Mouse (Mus musculus) testis, postnatal 14 days (tissue): ENCODE data around the gene Cyp2d40.
A peak's percentile ranks its signal among the peaks of the same experiment; 100 is the strongest.
"Not testable (repeated sequence)": the region's sequence is repeated elsewhere in the genome, so short reads cannot be mapped to it uniquely, and the experiment has no call there.

ENCODE experiments used
- DNase-seq: peaks from one replicate; pipeline ENCODE4 v3.0.0; 2021; ENCODE audit warnings: low spot score

Cyp2d40 gene

DNA sequence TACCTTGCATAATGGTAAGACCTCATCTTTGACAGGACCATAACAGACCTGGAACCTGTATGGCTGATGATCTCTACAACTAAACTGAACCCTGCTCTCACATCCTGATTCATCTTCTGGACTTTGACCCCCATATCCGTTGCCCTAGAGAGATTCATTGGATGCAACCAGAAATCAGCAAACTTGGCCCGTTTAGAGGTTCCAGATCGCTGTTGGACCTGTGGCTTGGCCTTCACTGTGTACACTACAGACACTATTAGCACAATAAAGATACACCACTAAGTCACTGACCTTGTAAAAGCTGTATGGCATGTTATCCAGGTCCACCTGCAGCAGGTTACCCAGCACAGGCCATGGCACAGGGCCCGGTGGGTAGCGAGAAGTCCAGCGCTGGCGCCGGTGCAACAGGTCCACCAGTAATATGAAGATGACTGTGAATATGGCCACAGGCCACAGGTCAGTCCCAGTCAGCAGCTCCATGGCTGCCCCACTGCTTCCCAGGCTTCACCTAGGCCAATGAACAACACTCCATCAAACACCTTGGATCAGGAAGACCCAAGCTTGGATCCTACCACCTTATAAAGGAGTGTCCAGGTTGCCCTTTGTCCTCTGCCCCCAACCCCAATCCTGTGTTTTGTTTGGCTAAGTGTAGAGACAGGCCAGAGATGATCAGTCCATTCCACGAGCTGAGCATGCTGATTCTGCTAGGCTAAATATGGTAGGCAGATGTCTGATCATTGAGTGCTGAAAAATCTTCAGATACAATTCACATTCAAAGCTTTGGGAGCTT is at the start of gene Cyp2d40:
Cyp2d40 (minus strand) TSS at position 553 of the 790 bp plus-strand sequence.
- DNase-seq: no peak

DNA sequence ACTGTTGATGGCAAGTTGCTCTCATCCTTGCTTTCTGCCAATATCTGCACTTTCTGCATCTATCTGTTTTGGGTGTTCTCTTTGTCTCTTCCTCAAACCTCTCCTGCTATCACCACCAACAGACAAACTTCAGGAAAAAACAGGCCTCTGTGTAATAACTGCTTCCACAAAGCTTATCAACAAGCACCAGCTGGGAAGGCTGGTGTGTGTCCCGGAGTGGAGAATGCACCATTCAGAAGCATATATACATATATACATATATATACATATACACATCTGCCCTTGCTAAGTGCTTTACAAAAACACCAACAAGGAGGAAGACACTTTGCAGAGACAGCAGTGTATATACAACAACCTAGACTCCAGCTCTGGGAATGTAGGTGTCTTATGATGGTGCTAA is 46.6 kb upstream of the Cyp2d40 start:
- DNase-seq: no peak

DNA sequence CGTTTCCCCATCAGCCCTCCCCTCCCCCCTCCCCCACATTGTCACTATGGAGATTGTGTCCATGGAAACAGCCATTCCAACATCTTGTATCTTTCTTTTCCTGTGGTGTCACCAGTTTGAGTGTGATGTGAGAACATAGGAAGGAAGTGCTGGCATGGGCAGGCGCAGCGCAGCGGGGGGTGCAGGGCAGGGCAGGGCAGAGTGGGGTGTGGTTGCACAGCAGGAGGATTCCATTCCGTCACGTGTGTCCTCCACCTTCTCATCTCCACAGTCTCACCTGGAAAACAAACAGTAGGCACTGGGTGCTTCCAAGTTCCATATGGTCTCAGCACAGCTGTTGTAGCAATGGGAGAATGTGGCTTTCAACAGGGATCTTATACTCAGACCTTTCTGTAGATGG is 45.5 kb upstream of the Cyp2d40 start:
- no peak for DNase-seq

DNA sequence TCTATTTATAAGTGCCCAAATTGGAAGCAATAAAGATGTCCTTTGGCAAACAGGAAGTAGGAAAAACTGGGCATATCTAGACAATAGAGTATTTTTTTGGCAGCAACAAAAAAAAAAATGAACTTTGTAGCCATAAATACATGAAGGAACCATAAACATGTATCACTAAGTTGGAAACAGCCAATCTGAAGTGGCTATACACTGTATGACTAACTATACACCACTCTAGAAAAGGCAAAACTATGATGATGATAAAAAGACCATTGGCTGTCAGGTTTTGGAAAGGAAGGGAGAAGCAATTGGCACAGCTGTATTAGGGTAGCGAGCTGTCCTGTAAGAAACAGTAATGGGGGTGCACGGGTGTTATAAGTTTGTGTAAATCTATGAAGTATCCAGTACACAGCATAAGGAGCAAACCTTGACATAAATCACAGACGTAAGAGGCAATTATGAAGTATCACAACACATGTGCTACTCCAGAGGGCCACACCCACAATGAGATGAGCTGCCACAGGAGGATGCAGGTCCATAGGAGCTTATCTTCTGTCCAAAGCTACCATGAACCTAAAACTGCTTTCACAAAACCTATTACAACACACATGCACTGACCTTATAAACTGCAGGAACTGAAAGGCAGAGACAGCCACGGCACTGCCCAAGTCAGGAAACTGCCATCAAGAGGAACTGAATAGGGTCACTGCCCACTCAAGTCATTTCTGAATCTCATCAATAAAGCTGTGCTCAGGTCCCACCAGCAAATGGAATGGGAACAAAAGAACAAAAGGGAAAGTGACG is 43.2 kb upstream of the Cyp2d40 start:
- no peak for DNase-seq

DNA sequence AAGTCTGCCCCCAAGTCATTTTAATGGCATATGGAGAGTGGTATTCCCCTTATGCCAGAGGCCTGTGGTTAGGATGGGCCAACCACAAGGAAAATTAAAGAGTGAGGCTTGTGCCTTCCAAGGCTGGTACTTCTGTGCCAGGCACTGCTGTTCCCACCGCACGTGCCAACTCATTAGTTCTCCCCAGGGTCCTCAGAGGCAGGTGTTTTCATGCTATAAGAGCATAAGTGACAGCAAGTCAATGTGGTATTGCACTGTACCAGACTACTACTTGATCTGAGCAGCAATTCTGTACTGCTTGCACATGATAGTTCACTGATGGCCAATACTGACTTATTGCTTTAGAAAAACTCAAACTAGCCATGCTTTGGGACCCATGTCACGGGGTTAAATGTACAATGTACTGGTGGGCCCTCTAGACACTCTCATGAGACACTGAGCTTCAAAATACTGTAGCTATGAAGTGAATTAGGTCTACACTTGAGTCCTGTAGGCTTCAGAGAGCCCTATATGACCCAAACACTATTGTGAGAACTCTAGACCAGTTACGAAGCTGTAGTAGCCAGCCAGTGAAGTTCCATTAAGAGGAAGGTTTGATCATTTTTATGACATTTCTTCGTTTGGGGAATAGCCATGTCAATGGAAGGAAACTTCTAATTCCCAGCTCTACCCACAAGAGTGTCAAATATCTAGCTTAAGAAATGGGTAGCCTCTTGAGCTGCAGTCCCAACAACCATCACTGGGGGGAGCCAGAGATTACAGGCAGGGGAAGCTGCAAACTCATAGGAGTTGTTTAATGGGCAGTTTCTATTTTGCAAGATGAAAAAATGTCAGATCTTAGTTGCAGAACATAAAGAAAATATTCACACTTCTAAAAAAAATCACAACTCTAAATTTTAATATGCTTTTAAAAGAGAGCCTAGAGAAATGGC is 41.0 kb upstream of the Cyp2d40 start:
- peak; percentile 17 for DNase-seq

DNA sequence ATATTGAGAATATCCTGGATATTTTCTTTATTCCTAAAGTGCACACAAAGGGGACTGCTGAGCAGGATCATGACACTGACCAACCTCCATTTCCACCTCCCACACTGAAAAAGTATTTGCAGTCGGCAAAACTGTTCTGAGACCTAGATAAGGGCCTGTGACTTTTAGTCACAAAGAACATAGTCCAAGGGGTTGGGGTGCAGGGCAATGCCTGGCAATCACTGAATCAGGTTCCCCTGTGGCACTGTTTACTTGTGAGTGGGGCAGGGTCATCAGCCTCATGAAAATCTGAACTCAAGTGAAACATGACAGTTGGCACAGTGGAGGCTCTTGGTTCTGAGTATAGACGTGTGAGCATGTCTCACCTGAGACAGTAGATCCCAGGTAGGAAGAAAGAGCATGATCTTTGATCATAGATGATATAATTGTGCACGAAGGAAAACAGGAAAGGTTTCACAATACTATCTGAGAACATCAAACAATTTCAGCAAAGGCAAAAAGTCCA is 32.0 kb upstream of the Cyp2d40 start:
- DNase-seq: no peak

DNA sequence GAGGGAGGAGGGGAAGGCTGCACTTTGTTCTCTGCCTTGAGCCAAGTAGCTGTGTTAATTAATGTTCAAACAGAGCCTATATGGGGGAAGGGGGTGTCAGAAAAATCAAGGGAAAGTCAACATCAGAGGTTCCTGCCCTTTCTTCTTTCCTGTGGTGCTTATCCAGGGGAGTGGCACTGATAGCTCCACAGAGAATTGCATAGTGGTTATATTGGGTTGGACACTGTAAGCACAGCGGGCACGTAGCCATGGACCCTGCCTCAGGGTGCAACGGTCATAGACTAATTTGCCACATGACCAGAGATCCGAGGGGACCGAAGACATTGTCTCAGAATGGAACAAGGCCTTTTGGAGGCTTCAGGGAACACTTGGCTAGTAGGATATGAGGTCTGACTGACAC is 30.3 kb upstream of the Cyp2d40 start, which contains the start of gene Cyp2d26:
Cyp2d26 (minus strand) TSS at position 18 of the 400 bp plus-strand sequence.
- no peak for DNase-seq

DNA sequence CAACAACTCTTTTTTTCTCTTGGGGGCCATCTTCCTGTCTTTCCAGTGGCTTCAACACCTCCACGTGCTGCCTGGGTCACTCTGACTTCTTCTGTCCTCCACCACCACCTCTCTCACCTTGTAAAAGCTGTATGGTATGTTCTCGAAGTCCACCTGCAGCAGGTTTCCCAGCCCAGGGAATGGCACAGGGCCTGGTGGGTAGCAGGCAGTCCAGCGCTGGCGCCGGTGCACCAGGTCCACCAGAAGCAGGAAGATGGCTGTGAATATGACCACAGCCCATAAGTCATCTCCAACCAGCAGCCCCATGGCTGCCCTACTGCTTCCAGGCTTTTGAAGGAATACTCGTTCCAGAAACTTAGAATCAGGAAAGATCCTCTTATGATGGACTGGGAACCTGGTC is 29.9 kb upstream of the Cyp2d40 start:
- no peak for DNase-seq

DNA sequence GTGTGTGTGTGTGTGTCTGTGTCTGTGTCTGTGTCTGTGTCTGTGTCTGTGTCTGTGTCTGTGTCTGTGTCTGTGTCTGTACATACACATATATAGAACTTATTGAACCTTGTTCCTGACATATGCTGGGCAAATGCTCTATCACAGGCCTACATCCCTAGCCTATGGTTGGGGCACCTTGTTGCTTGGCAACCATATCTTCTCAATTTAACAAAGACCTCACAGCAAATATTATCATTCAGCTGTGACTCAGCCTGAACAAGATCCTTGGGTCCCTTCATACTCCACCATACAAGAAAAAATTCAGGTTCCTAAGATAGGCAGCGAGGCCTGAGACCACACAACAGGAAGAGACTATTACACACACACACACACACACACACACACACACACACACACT is 29.5 kb upstream of the Cyp2d40 start:
- no peak for DNase-seq

DNA sequence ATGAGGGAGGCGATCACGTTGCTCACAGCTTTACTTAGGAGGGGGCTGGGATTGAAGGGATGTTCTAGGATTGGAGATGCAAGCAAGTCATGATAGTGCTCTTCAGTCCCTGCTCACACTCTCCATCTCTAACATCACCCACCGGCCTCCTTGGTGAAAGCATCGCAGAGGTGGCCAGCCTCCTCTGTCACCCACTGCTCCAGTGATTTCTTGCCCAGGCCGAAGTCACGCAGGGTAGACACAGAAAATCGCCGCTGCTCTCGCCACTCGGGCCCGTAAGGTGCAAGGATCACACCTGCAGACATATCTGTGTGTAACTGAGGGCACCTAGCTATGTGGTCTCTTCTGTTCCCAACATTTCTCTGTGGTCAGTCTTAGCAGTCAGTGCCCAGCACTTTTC is 28.6 kb upstream of the Cyp2d40 start:
- no peak for DNase-seq

DNA sequence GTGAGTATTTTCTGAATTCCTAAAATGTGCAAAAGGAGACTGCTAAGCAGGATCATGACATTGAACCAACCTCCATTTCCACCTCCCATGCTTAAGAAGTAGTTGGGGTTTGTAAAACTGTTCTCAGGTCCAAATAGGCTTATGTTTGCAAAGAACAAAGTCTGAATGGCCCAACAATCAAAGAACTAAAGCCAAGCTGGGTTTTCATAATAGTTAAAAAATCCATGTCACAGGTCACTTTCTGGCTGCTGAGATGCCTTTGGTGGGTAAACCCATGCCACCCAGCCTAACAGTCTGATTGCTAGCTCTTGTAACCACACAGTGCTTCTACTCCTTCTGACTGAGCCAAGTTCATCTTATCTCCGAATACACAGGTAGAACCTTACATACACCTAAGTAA is 20.6 kb upstream of the Cyp2d40 start:
- DNase-seq: no peak

DNA sequence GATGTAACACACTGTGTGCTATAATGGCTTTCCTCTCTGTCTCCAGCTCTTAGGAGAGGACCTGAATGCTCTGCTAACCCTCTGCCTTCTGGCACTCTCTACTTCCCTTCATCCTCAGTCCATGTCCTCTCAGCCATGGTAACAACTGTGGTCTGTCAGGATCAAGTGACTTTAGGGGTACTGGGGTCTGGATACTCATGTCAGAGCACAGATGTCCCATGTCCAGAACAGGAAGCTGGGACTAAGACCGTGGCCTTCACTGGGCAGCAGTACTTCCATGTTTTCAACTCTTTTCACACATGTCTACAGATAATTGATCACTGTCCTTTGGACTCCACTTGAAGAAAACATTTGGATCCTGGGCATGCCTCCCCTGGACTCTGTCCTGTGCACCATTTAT is 19.8 kb upstream of the Cyp2d40 start:
- DNase-seq: no peak

DNA sequence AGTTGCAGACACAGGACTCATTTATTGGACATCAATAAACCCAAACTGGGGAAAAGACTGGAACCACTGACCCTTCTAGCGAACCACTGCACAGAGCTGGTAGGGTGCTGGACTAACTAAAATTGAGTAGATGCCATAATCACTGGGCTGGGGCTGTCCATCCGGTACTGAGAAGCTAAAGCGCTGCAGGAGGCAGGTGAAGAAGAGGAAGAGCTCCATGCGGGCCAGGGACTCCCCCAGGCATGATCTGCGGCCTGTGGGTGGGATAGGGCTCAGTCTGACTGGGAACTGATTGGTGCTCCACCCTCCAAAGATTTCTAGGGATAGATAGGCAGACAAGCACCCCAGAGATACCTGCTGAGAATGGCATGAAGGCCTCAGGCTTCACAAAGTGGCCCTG is 13.9 kb upstream of the Cyp2d40 start:
- not testable (repeated sequence) for DNase-seq

DNA sequence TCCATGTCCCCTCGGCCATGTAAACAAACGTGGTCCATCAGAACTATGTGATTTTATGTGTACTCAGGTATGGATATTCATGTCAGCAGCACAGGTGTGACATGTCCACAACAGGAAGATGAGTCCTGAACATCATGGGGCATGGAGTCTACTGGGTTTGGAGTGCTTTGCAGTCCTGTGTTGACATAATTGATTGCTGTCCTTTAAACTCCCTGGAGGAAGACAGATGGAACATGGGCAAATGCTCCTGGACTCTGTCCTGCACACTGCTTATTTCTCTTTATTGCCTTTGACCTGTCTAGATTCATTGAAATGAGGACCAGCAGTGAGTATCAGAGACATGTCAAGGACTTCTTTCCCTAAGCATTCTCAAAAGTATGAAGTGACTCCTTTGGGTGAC is 2.0 kb upstream of the Cyp2d40 start:
- no peak for DNase-seq

DNA sequence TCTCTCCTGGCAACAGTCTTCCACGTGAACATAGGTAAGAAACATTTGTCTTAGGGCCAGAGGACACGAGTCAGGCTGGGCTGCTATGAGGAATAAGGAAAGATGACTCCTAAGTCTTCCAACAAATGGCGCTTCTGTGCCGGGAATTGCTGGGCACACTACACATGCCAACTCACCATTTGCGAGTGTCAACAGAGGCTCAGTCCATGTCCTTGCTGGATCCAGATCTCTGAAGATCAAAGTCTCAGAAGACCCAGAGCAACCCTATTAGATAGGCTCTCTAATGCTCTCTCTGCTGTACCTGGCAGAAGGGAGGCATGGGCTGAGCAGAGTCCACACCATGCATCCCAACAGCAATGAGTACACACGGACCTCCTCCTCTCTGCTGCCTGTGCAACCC is 898 bp upstream of the Cyp2d40 start:
- no peak for DNase-seq

DNA sequence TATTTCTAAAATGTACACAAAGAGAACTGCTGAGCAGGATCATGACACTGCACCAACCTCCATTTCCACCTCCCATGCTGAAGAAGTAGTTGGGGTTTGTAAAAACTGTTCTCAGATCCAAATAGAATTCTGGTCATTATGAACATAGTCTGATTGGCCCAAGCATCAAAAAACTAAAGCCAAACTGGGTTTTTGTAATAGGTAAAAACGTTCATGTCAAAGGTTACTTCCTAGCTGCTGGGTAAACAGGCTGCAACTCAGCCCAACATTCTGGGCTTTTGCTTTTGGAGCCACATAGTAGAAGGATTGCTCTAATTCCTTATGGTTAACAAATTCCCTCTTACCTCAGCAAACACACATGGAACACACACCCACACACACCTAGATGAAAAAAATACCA is 15.8 kb downstream of the Cyp2d40 start:
- DNase-seq: no peak

DNA sequence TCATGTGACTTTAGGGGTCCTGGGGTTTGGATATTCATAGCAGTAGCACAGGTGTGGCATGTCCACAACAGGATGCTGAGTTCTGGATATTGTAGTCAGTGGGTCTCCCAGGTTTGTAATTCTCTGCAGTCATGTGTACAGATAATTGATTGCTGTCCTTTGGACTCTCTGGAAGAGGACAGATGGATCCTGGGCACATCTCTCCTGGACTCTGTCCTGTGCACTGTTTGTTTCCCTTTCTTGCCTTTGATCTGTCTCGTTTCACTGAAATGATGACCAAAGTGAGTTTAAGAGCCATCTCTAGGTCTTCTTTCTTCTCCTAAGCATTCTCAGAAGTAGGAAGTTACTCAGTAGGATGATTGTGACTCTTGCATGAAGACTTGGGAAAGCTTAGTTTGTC is 16.5 kb downstream of the Cyp2d40 start:
- DNase-seq: no peak

DNA sequence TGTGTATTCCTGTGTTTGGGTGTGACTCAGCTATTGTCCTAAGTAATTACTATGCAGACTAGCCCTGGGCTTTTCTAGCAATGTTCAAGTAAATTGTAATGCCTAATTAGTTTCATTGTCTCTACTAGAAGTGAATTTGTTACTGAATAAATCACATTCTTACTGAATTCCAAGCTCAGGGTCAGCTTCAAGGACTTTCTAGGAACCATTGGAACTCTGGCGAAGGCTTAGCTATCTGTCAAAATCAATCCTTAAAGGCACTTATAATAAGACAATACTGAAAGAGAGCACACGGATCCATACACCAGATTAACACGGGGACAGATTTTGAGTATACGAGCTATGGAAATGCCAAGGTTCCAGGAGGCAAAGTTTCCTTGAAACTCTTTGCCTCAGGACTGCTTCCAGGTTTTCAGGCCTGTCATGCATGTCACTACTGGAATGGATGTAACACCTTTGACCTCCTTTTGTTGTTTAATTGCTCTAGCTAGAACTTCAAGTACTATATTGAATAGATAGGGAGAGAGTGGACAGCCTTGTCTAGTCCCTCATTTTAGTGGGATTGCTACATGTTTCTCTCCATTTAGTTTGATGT is 30.6 kb downstream of the Cyp2d40 start:
- not testable (repeated sequence) for DNase-seq
